Mouse (Mus musculus): ENCODE data around the gene Pts.

GRCm38 (mm10) chr9:50547859-50548478 lies 19.4 kb upstream of the Pts start:
- TF ChIP-seq POLR2A (IDR thresholded peaks at IDR 0.05; ENCODE audit: low read depth, low read length) (no peak), CTCF (conservative IDR thresholded peaks at IDR 0.05; ENCODE audit: insufficient read depth, insufficient read length, low read depth, low read length) (no peak)

Data from kidney, adult 2 months (tissue).